Mouse (Mus musculus): ENCODE measurements around the gene Stam2. TPM values are rescaled to one million over a fixed set of nuclear protein-coding genes. Genes with fewer than 3 reads are reported as not detected.

Stam2 gene
- polyA plus RNA-seq, 1 experiment, result 43.0 TPM

DNA sequence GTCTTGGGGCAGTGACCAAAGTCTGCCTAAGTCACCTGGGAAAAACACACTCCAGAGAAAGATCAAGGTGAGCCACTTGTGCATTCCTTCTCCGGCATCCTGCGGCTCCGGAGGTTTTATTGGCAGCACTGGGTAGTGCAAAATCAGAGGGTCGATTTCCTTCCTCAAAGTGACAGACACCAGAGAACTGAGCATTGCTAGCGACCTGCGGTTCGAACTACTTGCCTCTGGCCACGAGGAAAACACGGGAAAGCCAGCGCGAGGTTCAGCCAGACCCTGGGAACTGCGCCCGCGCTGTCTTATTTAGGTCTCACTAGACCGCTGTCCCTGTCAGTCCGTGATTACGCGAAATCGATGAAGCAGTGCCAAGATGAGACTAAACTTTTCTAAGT lies 67.2 kb downstream of the Stam2 start:
- Histone ChIP-seq H3K4me3 (ENCODE audit: insufficient read depth, low read length) (no peak overlapping the region), H3K27ac (ENCODE audit: insufficient read depth, low read length) (no peak overlapping the region), H3K4me1 (ENCODE audit: control insufficient read depth, insufficient read depth, low read length) (no peaks in the 10 kb centered on the region)
- TF ChIP-seq POLR2A (IDR thresholded peaks at IDR 0.05; ENCODE audit: low read depth, low read length), result no peak
- no peak for TF ChIP-seq CTCF (IDR thresholded peaks at IDR 0.05; ENCODE audit: borderline replicate concordance, insufficient read depth, low read length)

DNA sequence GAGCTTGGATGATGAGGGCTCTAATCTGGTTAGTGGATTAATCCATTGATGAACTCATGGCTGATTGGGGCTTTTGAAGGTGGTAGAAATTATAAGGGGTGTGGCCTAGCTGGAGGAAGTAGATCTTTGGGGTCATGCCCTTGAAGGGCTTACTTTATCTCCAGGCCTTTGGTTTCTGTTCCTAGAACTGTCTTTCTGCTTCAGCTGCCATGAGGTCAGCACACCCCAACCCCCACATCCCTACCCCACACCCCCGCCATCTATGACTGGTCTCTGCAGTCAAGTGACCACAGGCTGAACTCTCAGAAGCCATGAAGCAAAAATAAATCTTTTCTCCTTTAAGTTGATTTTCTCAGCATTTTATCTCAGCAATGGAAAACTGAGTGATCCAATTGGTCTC lies 68.9 kb downstream of the Stam2 start:
- TF ChIP-seq CTCF (IDR thresholded peaks at IDR 0.05; ENCODE audit: borderline replicate concordance, insufficient read depth, low read length) (no peak), POLR2A (IDR thresholded peaks at IDR 0.05; ENCODE audit: low read depth, low read length) (no peak)
- no peak overlapping the region for H3K27ac ChIP-seq (ENCODE audit: insufficient read depth, low read length)

GRCm38 (mm10) chr2:52670733-52671132 lies 71.3 kb downstream of the Stam2 start:
- Histone ChIP-seq H3K4me1 (ENCODE audit: control insufficient read depth, insufficient read depth, low read length) (no peaks in the 10 kb centered on the region), H3K27ac (ENCODE audit: insufficient read depth, low read length) (no peak overlapping the region), H3K4me3 (ENCODE audit: insufficient read depth, low read length) (no peak overlapping the region)
- TF ChIP-seq CTCF (IDR thresholded peaks at IDR 0.05; ENCODE audit: borderline replicate concordance, insufficient read depth, low read length) (no peak), POLR2A (IDR thresholded peaks at IDR 0.05; ENCODE audit: low read depth, low read length) (no peak)

More for the DNA sequence above, 68.9 kb downstream of the Stam2 start:
- H3K4me1 ChIP-seq (ENCODE audit: control insufficient read depth, insufficient read depth, low read length), result no peaks in the 10 kb centered on the region
- H3K4me3 ChIP-seq (ENCODE audit: insufficient read depth, low read length), result no peak overlapping the region

DNA sequence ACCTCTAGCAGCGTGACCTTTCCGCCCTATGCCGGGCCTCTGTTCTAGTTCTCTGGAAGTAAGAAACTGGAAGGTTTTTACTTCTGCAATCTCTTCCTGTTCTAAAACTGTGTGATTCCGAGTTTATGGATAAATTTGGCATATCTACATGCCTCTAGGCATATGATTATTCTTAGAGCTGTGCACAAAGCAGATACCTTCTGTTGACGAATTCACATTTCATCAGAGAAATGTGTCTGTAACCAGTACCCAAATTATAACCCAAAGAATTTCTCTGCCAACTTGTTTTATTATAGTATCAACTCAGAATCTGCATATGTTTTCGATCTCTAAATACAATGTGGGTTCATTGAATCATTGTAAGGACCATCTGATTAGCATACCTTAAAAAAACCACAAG lies 73.6 kb downstream of the Stam2 start:
- H3K27ac ChIP-seq (ENCODE audit: insufficient read depth, low read length), result no peak overlapping the region
- TF ChIP-seq CTCF (IDR thresholded peaks at IDR 0.05; ENCODE audit: borderline replicate concordance, insufficient read depth, low read length) (no peak), POLR2A (IDR thresholded peaks at IDR 0.05; ENCODE audit: low read depth, low read length) (no peak)
- no peak overlapping the region for H3K4me3 ChIP-seq (ENCODE audit: insufficient read depth, low read length)
- H3K4me1 ChIP-seq (ENCODE audit: control insufficient read depth, insufficient read depth, low read length), result no peaks in the 10 kb centered on the region

GRCm38 (mm10) chr2:52656722-52657121 lies 85.4 kb downstream of the Stam2 start:
- Histone ChIP-seq H3K27ac (ENCODE audit: insufficient read depth, low read length) (no peak overlapping the region), H3K4me1 (ENCODE audit: control insufficient read depth, insufficient read depth, low read length) (no peaks in the 10 kb centered on the region), H3K4me3 (ENCODE audit: insufficient read depth, low read length) (no peak overlapping the region)
- TF ChIP-seq POLR2A (IDR thresholded peaks at IDR 0.05; ENCODE audit: low read depth, low read length), result no peak
- TF ChIP-seq CTCF (IDR thresholded peaks at IDR 0.05; ENCODE audit: borderline replicate concordance, insufficient read depth, low read length), result no peak

GRCm38 (mm10) chr2:52654541-52654940 lies 87.5 kb downstream of the Stam2 start:
- H3K27ac ChIP-seq (ENCODE audit: insufficient read depth, low read length), result no peak overlapping the region

GRCm38 (mm10) chr2:52651547-52651946 lies 90.5 kb downstream of the Stam2 start:
- TF ChIP-seq POLR2A (IDR thresholded peaks at IDR 0.05; ENCODE audit: low read depth, low read length), result no peak
- TF ChIP-seq CTCF (IDR thresholded peaks at IDR 0.05; ENCODE audit: borderline replicate concordance, insufficient read depth, low read length), result no peak
- Histone ChIP-seq H3K4me1 (ENCODE audit: control insufficient read depth, insufficient read depth, low read length) (no peaks in the 10 kb centered on the region), H3K4me3 (ENCODE audit: insufficient read depth, low read length) (no peak overlapping the region), H3K27ac (ENCODE audit: insufficient read depth, low read length) (no peak overlapping the region)

More at GRCm38 (mm10) chr2:52654541-52654940, 87.5 kb downstream of the Stam2 start:
- no peaks in the 10 kb centered on the region for H3K4me1 ChIP-seq (ENCODE audit: control insufficient read depth, insufficient read depth, low read length)
- TF ChIP-seq CTCF (IDR thresholded peaks at IDR 0.05; ENCODE audit: borderline replicate concordance, insufficient read depth, low read length) (no peak), POLR2A (IDR thresholded peaks at IDR 0.05; ENCODE audit: low read depth, low read length) (no peak)
- H3K4me3 ChIP-seq (ENCODE audit: insufficient read depth, low read length), result no peak overlapping the region

DNA sequence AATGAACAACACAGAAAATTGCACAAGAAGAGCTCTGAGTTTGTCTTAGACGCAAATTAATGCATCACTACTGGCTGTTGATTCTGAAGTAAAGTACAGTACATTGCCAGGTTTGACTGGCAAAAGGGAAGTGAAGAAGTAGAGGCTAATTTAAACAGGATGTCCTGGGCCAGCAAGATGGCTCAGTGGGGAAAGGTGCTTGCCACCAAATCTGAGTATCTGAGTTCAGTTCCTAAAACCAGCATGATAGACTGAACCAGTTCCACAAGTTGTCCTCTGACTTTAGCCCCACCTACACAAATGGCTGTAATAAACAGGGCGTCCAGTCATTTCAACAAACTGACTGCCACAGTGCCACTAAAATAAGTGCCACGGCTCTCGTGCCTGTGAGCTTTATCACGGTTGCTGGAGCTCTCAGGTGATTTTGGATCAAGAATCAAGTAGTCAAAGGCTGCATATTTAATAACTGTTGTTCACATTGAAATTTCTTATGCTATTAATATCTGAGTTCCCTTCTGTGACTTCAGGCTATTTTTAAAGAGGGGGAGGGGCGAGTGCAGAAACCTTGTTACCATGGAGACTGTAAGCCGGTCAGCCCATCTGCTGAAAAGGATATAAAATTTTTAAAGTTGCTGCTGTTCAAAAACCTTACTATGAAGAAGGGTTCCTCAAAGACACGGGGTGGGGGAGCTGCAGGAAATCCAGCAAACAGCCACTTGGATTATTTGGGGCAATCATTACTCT lies 94.7 kb downstream of the Stam2 start:
- Histone ChIP-seq H3K27ac (ENCODE audit: insufficient read depth, low read length) (no peak overlapping the region), H3K4me1 (ENCODE audit: control insufficient read depth, insufficient read depth, low read length) (no peaks in the 10 kb centered on the region), H3K4me3 (ENCODE audit: insufficient read depth, low read length) (no peak overlapping the region)
- no peak for TF ChIP-seq POLR2A (IDR thresholded peaks at IDR 0.05; ENCODE audit: low read depth, low read length)
- TF ChIP-seq CTCF (IDR thresholded peaks at IDR 0.05; ENCODE audit: borderline replicate concordance, insufficient read depth, low read length), result no peak

DNA sequence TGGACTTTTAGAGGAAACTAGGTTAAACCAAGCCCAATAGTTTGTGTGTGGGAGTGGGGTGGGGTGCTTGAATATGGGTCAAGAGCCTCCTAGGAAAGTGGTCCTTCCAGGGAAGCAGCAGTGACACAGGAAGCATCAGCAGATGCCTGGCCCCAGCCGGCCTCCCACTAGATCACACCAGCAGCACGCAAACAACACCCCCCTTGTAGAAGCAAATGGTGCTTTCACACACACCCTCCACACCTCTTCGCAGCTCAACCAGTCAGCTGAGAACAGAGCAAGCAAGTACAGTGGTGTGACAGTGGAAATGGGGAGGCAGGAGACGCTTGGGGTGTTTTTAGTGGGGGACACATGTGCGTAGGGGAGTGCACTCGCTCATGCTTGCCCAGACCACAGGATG lies 98.4 kb downstream of the Stam2 start:
- no peak overlapping the region for H3K4me3 ChIP-seq (ENCODE audit: insufficient read depth, low read length)
- TF ChIP-seq POLR2A (IDR thresholded peaks at IDR 0.05; ENCODE audit: low read depth, low read length) (no peak), CTCF (IDR thresholded peaks at IDR 0.05; ENCODE audit: borderline replicate concordance, insufficient read depth, low read length) (no peak)
- H3K27ac ChIP-seq (ENCODE audit: insufficient read depth, low read length), result no peak overlapping the region
- H3K4me1 ChIP-seq (ENCODE audit: control insufficient read depth, insufficient read depth, low read length), result no peaks in the 10 kb centered on the region

Other genes starting within 250 kb of the Stam2 start
- 0.28 and 0.93 TPM in 2 replicates for gene Cacnb4, start 65.5 kb downstream of the Stam2 start, polyA plus RNA-seq (2011; ENCODE audit: insufficient read length, low read depth, missing spikeins)
- gene Fmnl2, start 115.6 kb upstream of the Stam2 start, polyA plus RNA-seq (2011; ENCODE audit: insufficient read length, low read depth, missing spikeins), result 34.0 and 63.0 TPM in 2 replicates

Data from embryonic fibroblast, embryonic 13.5 days (primary cell).